Comparison of ENCODE assay signal across 10 mouse cellular contexts in genomic region chr5:148837069-148837468, GRCm38 (mm10).
DNase-seq lines count a peak whose midpoint lies in the region; ATAC-seq and TF ChIP-seq lines count a peak whose summit lies in the region.
"Had no signal": no experiment of that assay in that cellular context is flagged by ENCODE, and none has a peak within 500 bp of the region (broad histone marks: within the 10 kb centered on the region; RNA-seq: fewer than 3 reads in every experiment).

No protein-coding gene starts in this region.

- H3K9me3 ChIP-seq in ES-E14 (ENCODE audit: control insufficient read depth, insufficient read depth, low read depth, low read length), result no peaks in the 10 kb centered on the region
- H3K9me3 ChIP-seq in forebrain, embryonic 12.5 days, result no peaks in the 10 kb centered on the region

- no peak for ATAC-seq in CD4-positive, CD25-positive, alpha-beta regulatory T cell, adult 4 months
- ATAC-seq in granulocyte monocyte progenitor cell, adult 5-6 weeks (replicated peaks; ENCODE audit: poor library complexity, severe bottlenecking), result peak; percentile 96
- ATAC-seq in neutrophil, adult 5-6 weeks (ENCODE audit: extremely low read depth, insufficient number of reproducible peaks, low FRiP score, poor library complexity, severe bottlenecking), result peak; percentile 41; the same call in 1 of the 2 replicates
- no peak for ATAC-seq in forebrain, embryonic 12.5 days (ENCODE audit: low FRiP score)

- H3K4me2 ChIP-seq in forebrain, embryonic 12.5 days, result no peak overlapping the region

- in situ Hi-C loops in ES-E14 (cut with MboI; ENCODE audit: low sequenced_read_pairs in 2 of 2, unreplicated experiment in 2 of 2), result no loop called here

- no peaks in the 10 kb centered on the region for H3K36me3 ChIP-seq in ES-E14 (ENCODE audit: control insufficient read depth, insufficient read depth, low read length, poor library complexity, severe bottlenecking)
- no peaks in the 10 kb centered on the region for H3K36me3 ChIP-seq in forebrain, embryonic 12.5 days (replicated peaks)

- H3K27ac ChIP-seq in ES-E14 (ENCODE audit: insufficient read depth, low read depth, low read length, poor library complexity, severe bottlenecking), result no peak overlapping the region
- H3K27ac ChIP-seq in forebrain, embryonic 12.5 days, result no peak overlapping the region

- peak overlapping the region; percentile 9 to 69; a peak in 2 of 4 replicates for H3K4me3 ChIP-seq in ES-E14 (ENCODE audit: insufficient read depth in 1 of 2, low read depth in 1 of 2, low read length in 2 of 2, poor library complexity in 1 of 2, severe bottlenecking in 1 of 2)
- H3K4me3 ChIP-seq in forebrain, embryonic 12.5 days (replicated peaks), result no peak overlapping the region

- peak; percentile 24 for DNase-seq in CD4-positive, CD25-positive, alpha-beta regulatory T cell, adult 2 months (ENCODE audit: low read depth, low spot score)
- DNase-seq in ES-E14 (ENCODE audit: low read depth, low spot score), result peak; percentile 91
- no peak for DNase-seq in frontal cortex, postnatal 25 days (ENCODE audit: low spot score in 2 of 2)
- no peak for DNase-seq in gastrocnemius, postnatal 4 days (ENCODE audit: low spot score in 2 of 2)
- DNase-seq: gastrocnemius, postnatal 10 days; kidney, postnatal 14 days had no signal

- H3K9ac ChIP-seq in ES-E14 (ENCODE audit: insufficient read depth, low read depth, low read length, poor library complexity, severe bottlenecking), result no peak overlapping the region; the same call in 1 of the 2 replicates
- H3K9ac ChIP-seq in forebrain, embryonic 12.5 days, result no peak overlapping the region

- 45% methylated on average over 8 of the region's 8 CpGs for WGBS in forebrain, embryonic 12.5 days

- H3K27me3 ChIP-seq in forebrain, embryonic 12.5 days, result peaks cover 20% of the 10 kb centered on the region

- H3K4me1 ChIP-seq in ES-E14 (ENCODE audit: control insufficient read depth in 2 of 2, insufficient read depth in 2 of 2, low read length in 2 of 2, poor library complexity in 1 of 2), result peaks cover 2 to 5% of the 10 kb centered on the region in 2 experiments; a peak in 2 of 4 replicates
- H3K4me1 ChIP-seq in forebrain, embryonic 12.5 days, result no peaks in the 10 kb centered on the region

TF ChIP-seq in ES-E14, 5 proteins besides CTCF, POLR2A, EP300 and RAD21:
- TF ChIP-seq HCFC1 (IDR thresholded peaks at IDR 0.05; ENCODE audit: borderline replicate concordance, insufficient read depth, low read length), result no peak
- TF ChIP-seq MAFK (IDR thresholded peaks at IDR 0.05; ENCODE audit: insufficient read depth, low read depth, low read length), result no peak
- TF ChIP-seq ZNF384 (IDR thresholded peaks at IDR 0.05; ENCODE audit: low read depth, low read length), result no peak
- no peak for TF ChIP-seq ZC3H11A (IDR thresholded peaks at IDR 0.05; ENCODE audit: borderline replicate concordance, low read depth, low read length)
- TF ChIP-seq CHD2 (IDR thresholded peaks at IDR 0.05; ENCODE audit: low read depth, low read length), result no peak

Comparison
In these comparisons a context has a peak if more than half of its experiments do, and no peak if none do; other contexts are left out.
1. DNase-seq: peak in CD4-positive, CD25-positive, alpha-beta regulatory T cell, adult 2 months (single experiment) and ES-E14 (single experiment); none in frontal cortex, postnatal 25 days (0 of 2) and gastrocnemius, postnatal 4 days (0 of 2).
2. ATAC-seq: peak in granulocyte monocyte progenitor cell, adult 5-6 weeks (single experiment) and neutrophil, adult 5-6 weeks (single experiment); none in CD4-positive, CD25-positive, alpha-beta regulatory T cell, adult 4 months (single experiment) and forebrain, embryonic 12.5 days (single experiment).